Comparison of ENCODE assay signal across 18 mouse cellular contexts in the genomic region with DNA sequence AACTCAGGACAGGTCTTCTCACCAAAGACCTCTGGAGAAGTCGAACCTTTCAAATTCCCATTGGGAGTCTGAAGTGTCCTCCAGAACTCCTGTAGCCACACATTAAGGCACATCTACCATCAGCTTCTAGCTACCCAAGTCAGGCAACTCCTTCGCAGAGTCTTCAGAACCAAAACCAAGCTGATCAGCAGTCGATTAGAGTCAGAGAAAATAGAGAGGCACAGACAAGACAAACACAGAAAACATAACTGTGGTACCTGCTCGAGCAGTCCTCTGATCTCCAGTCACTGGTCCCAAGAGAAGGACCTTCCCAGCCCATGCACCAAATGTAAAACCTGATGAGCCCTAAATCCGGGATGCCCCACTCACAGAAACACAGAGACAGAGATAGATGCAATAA.
"Had no signal": no experiment of that assay in that cellular context is flagged by ENCODE, and none has a peak within 500 bp of the region (broad histone marks: within the 10 kb centered on the region; RNA-seq: fewer than 3 reads in every experiment).

No protein-coding gene starts in this region.

- H3K27ac ChIP-seq: liver, embryonic 15.5 days; lung, embryonic 15.5 days; macrophage; midbrain, embryonic 12.5 days; midbrain, embryonic 15.5 days; neural tube, embryonic 12.5 days; stomach, embryonic 15.5 days; stomach, postnatal 0 days had no signal

- H3K4me2 ChIP-seq: liver, embryonic 15.5 days; lung, embryonic 15.5 days; midbrain, embryonic 12.5 days; midbrain, embryonic 15.5 days; neural tube, embryonic 12.5 days; stomach, embryonic 15.5 days had no signal

- DNase-seq: liver, postnatal 0 days; lung, adult 2 months; lung, postnatal 14 days; lung, postnatal 36 days; right cerebral cortex, postnatal 14 days; thymus, adult 2 months; thymus, postnatal 14 days; thymus, postnatal 36 days had no signal

- H3K9me3 ChIP-seq: liver, embryonic 15.5 days; lung, embryonic 15.5 days; midbrain, embryonic 12.5 days; midbrain, embryonic 15.5 days; neural tube, embryonic 12.5 days; stomach, embryonic 15.5 days had no signal

- H3K27me3 ChIP-seq: liver, embryonic 15.5 days; lung, embryonic 15.5 days; megakaryocyte, embryonic 14.5 days; midbrain, embryonic 12.5 days; midbrain, embryonic 15.5 days; neural tube, embryonic 12.5 days; stomach, embryonic 15.5 days had no signal

- H3K36me3 ChIP-seq: liver, embryonic 15.5 days; lung, embryonic 15.5 days; midbrain, embryonic 12.5 days; midbrain, embryonic 15.5 days; neural tube, embryonic 12.5 days; stomach, embryonic 15.5 days had no signal

- H3K4me3 ChIP-seq: liver, embryonic 15.5 days; lung, embryonic 15.5 days; megakaryocyte, embryonic 14.5 days; midbrain, embryonic 12.5 days; midbrain, embryonic 15.5 days; neural tube, embryonic 12.5 days; stomach, embryonic 15.5 days had no signal

- H3K9ac ChIP-seq: liver, embryonic 15.5 days; liver, postnatal 0 days; lung, embryonic 15.5 days; midbrain, embryonic 12.5 days; midbrain, embryonic 15.5 days; neural tube, embryonic 12.5 days; stomach, embryonic 15.5 days had no signal

- ATAC-seq: liver, postnatal 0 days; lung, postnatal 0 days; midbrain, embryonic 15.5 days had no signal

- H3K4me1 ChIP-seq: liver, embryonic 15.5 days; lung, embryonic 15.5 days; megakaryocyte, embryonic 14.5 days; midbrain, embryonic 12.5 days; midbrain, embryonic 15.5 days; neural tube, embryonic 12.5 days; stomach, embryonic 15.5 days had no signal
